Mouse (Mus musculus) heart, postnatal 0 days (tissue): ENCODE results near the gene Ttc7b.

Source experiments
- CTCF ChIP-seq: IDR thresholded peaks from 2 replicates; pipeline ENCODE4 v1.5.1; 2016; ENCODE audit warnings: antibody characterized with exemption, control low read depth, low read depth
- EP300 ChIP-seq: IDR thresholded peaks from 2 replicates; pipeline ENCODE4 v1.6.1; 2016; ENCODE audit warnings: antibody characterized with exemption, low read depth

GRCm38 (mm10) chr12:100488368-100488767 is 32.3 kb downstream of the Ttc7b start:
- TF ChIP-seq CTCF (no peak), EP300 (no peak)
